Mouse (Mus musculus) CH12.LX (cell line): ENCODE data around the gene Gm20388. TPM values are rescaled to one million over a fixed set of nuclear protein-coding genes. Genes with fewer than 3 reads are reported as not detected.

Experiments
- DNase-seq: peaks from one replicate; pipeline ENCODE4 v3.0.0-alpha.2; 2013; ENCODE audit errors: extremely low read depth
- H3K27ac ChIP-seq: 2 replicates; pipeline ENCODE4 v1.5.1; 2012; ENCODE audit warnings: low read depth, mild to moderate bottlenecking, control low read depth, moderate library complexity; ENCODE audit not compliant: insufficient read depth
- H3K27me3 ChIP-seq: replicated peaks from 2 replicates; pipeline ENCODE3; 2012; ENCODE audit warnings: inconsistent platforms
- H3K36me3 ChIP-seq, 2 experiments: replicated peaks in 1 of 2; 2 replicates each; pipeline versions ENCODE3 to v1.6.1; 2012; ENCODE audit warnings: inconsistent platforms in 1 of 2, low read length in 1 of 2, mild to moderate bottlenecking in 1 of 2, mixed read lengths in 1 of 2, moderate library complexity in 1 of 2; ENCODE audit not compliant: control insufficient read depth in 1 of 2, insufficient read depth in 1 of 2
- H3K4me1 ChIP-seq, 2 experiments: 2 replicates each; pipeline ENCODE4 v1.6.1; 2012; ENCODE audit warnings: inconsistent platforms in 1 of 2, moderate library complexity in 1 of 2; ENCODE audit not compliant: insufficient read depth in 2 of 2, control insufficient read depth in 1 of 2
- H3K4me2 ChIP-seq: 2 replicates; pipeline ENCODE4 v1.6.1; 2012; ENCODE audit warnings: low read depth, mild to moderate bottlenecking, control low read depth; ENCODE audit not compliant: poor library complexity, insufficient read depth, severe bottlenecking
- H3K4me3 ChIP-seq, 3 experiments: fragments of 150-350 bp in 1 of 3; sonication (generic) in 1 of 3; replicated peaks in 1 of 3; 2 replicates each; pipeline versions ENCODE3 to v1.5.1; 2011 to 2012; ENCODE audit warnings: low read depth in 2 of 3, low read length in 2 of 3, mild to moderate bottlenecking in 2 of 3, moderate library complexity in 2 of 3, control low read depth in 1 of 3, improper control_type of control experiment in 1 of 3, inconsistent platforms in 1 of 3, mixed read lengths in 1 of 3; ENCODE audit not compliant: poor library complexity in 1 of 3
- H3K79me2 ChIP-seq: replicated peaks from 2 replicates; pipeline ENCODE4 v1.6.1; 2012; ENCODE audit warnings: mild to moderate bottlenecking, moderate library complexity; ENCODE audit not compliant: control insufficient read depth, poor library complexity, insufficient read depth, severe bottlenecking; ENCODE audit errors: extremely low read depth
- H3K9ac ChIP-seq: 2 replicates; pipeline ENCODE4 v1.6.1; 2012; ENCODE audit warnings: low read depth, mild to moderate bottlenecking, control low read depth, moderate library complexity; ENCODE audit not compliant: insufficient read depth
- H3K9me3 ChIP-seq: replicated peaks from 2 replicates; pipeline ENCODE3; 2012; ENCODE audit warnings: low read length, inconsistent platforms, mixed read lengths
- BHLHE40 ChIP-seq: IDR thresholded peaks from 2 replicates; pipeline ENCODE4 v1.6.1; 2011; ENCODE audit warnings: mild to moderate bottlenecking, low read depth, low read length, improper control_type of control experiment
- CHD1 ChIP-seq: IDR thresholded peaks from 2 replicates; pipeline ENCODE4 v1.6.1; 2012; ENCODE audit warnings: low read depth, low read length, improper control_type of control experiment, inconsistent platforms
- CHD2 ChIP-seq: IDR thresholded peaks from 2 replicates; pipeline ENCODE4 v1.6.1; 2011; ENCODE audit warnings: low read length, improper control_type of control experiment
- CTCF ChIP-seq, 2 experiments: IDR thresholded peaks in 1 of 2; conservative IDR thresholded peaks in 1 of 2; 2 replicates each; pipeline ENCODE4 v1.5.1; 2011 to 2012; ENCODE audit warnings: low read depth in 2 of 2, low read length in 2 of 2, improper control_type of control experiment in 1 of 2, inconsistent platforms in 1 of 2, mild to moderate bottlenecking in 1 of 2, moderate library complexity in 1 of 2
- E2F4 ChIP-seq: IDR thresholded peaks from 2 replicates; pipeline ENCODE4 v1.6.1; 2011; ENCODE audit warnings: low read depth, low read length, improper control_type of control experiment; ENCODE audit not compliant: insufficient replicate concordance
- ELF1 ChIP-seq: IDR thresholded peaks from 2 replicates; pipeline ENCODE4 v1.6.1; 2014; ENCODE audit warnings: low read depth, mild to moderate bottlenecking, inconsistent platforms, low read length, improper control_type of control experiment
- EP300 ChIP-seq: IDR thresholded peaks from 2 replicates; pipeline ENCODE4 v1.6.1; 2011; ENCODE audit warnings: low read length, improper control_type of control experiment
- GABPA ChIP-seq: IDR thresholded peaks from 2 replicates; pipeline ENCODE4 v1.6.1; 2012; ENCODE audit warnings: low read depth, low read length, improper control_type of control experiment, inconsistent platforms; ENCODE audit not compliant: insufficient replicate concordance
- HCFC1 ChIP-seq: IDR thresholded peaks from 2 replicates; pipeline ENCODE4 v1.6.1; 2012; ENCODE audit warnings: low read depth, mild to moderate bottlenecking, inconsistent platforms, low read length, improper control_type of control experiment
- IRF4 ChIP-seq: IDR thresholded peaks from 2 replicates; pipeline ENCODE4 v1.6.1; 2014; ENCODE audit warnings: low read depth, mild to moderate bottlenecking, inconsistent platforms, low read length, improper control_type of control experiment
- JUN ChIP-seq: IDR thresholded peaks from 2 replicates; pipeline ENCODE4 v1.6.1; 2011; ENCODE audit warnings: low read depth, mild to moderate bottlenecking, low read length, improper control_type of control experiment, moderate library complexity; ENCODE audit not compliant: insufficient read depth
- JUND ChIP-seq: conservative IDR thresholded peaks from 2 replicates; pipeline ENCODE4 v1.6.1; 2011; ENCODE audit warnings: low read depth, low read length, improper control_type of control experiment
- KAT2A ChIP-seq: IDR thresholded peaks from 2 replicates; pipeline ENCODE4 v1.6.1; 2012; ENCODE audit warnings: low read length, improper control_type of control experiment, inconsistent platforms; ENCODE audit not compliant: insufficient replicate concordance
- MAX ChIP-seq: IDR thresholded peaks from 2 replicates; pipeline ENCODE4 v1.6.1; 2011; ENCODE audit warnings: low read length, improper control_type of control experiment
- MAZ ChIP-seq: IDR thresholded peaks from 2 replicates; pipeline ENCODE4 v1.6.1; 2012; ENCODE audit warnings: low read depth, mild to moderate bottlenecking, inconsistent platforms, low read length, improper control_type of control experiment, moderate library complexity
- MEF2A ChIP-seq: IDR thresholded peaks from 2 replicates; pipeline ENCODE4 v1.6.1; 2014; ENCODE audit warnings: low read depth, mild to moderate bottlenecking, inconsistent platforms, low read length, improper control_type of control experiment, borderline replicate concordance
- MYC ChIP-seq: IDR thresholded peaks from 2 replicates; pipeline ENCODE4 v1.6.1; 2011; ENCODE audit warnings: low read depth, mild to moderate bottlenecking, improper control_type of control experiment, low read length
- NELFE ChIP-seq: IDR thresholded peaks from 2 replicates; pipeline ENCODE4 v1.6.1; 2011; ENCODE audit warnings: low read depth, low read length, improper control_type of control experiment
- POLR2A ChIP-seq: IDR thresholded peaks from 2 replicates; pipeline ENCODE4 v1.6.1; 2011; ENCODE audit warnings: low read depth, mild to moderate bottlenecking, improper control_type of control experiment, low read length
- POLR2AphosphoS2 ChIP-seq: IDR thresholded peaks from 2 replicates; pipeline ENCODE4 v1.6.1; 2011; ENCODE audit warnings: low read depth, low read length, improper control_type of control experiment
- RAD21 ChIP-seq: IDR thresholded peaks from 2 replicates; pipeline ENCODE4 v1.6.1; 2011; ENCODE audit warnings: low read depth, mild to moderate bottlenecking, low read length, improper control_type of control experiment, moderate library complexity
- SMC3 ChIP-seq: IDR thresholded peaks from 2 replicates; pipeline ENCODE4 v1.6.1; 2011; ENCODE audit warnings: low read depth, low read length, improper control_type of control experiment
- TBP ChIP-seq: conservative IDR thresholded peaks from 2 replicates; pipeline ENCODE4 v1.6.1; 2011; ENCODE audit warnings: low read depth, low read length, improper control_type of control experiment
- TCF12 ChIP-seq: IDR thresholded peaks from 2 replicates; pipeline ENCODE4 v1.6.1; 2014; ENCODE audit warnings: low read depth, mild to moderate bottlenecking, inconsistent platforms, low read length, improper control_type of control experiment
- USF2 ChIP-seq: conservative IDR thresholded peaks from 2 replicates; pipeline ENCODE4 v1.6.1; 2011; ENCODE audit warnings: low read depth, low read length, improper control_type of control experiment
- ZC3H11A ChIP-seq: IDR thresholded peaks from 2 replicates; pipeline ENCODE4 v1.6.1; 2012; ENCODE audit warnings: low read depth, mild to moderate bottlenecking, inconsistent platforms, low read length, improper control_type of control experiment
- ZKSCAN1 ChIP-seq: IDR thresholded peaks from 2 replicates; pipeline ENCODE4 v1.6.1; 2012; ENCODE audit warnings: low read depth, inconsistent platforms, low read length, improper control_type of control experiment, borderline replicate concordance
- ZMIZ1 ChIP-seq: IDR thresholded peaks from 2 replicates; pipeline ENCODE4 v1.6.1; 2012; ENCODE audit warnings: low read depth, mild to moderate bottlenecking, inconsistent platforms, low read length, improper control_type of control experiment
- dilution Hi-C: fragments of 300-500 bp; cut with MboI; formaldehyde crosslinking; loops from 2 replicates; pipeline ENCODE4 v1.14.3; 2020; ENCODE audit warnings: low sequenced_read_pairs; ENCODE audit not compliant: extremely low pct_unique_long_range_greater_than_20kb, extremely low pct_ligation_motif_present
- in situ Hi-C: fragments of 300-500 bp; cut with MboI; formaldehyde crosslinking; loops from 3 replicates; pipeline ENCODE4 v1.14.3; 2019; ENCODE audit warnings: low sequenced_read_pairs, low pct_ligation_motif_present, low pct_unique_long_range_greater_than_20kb, mixed read lengths
- polyA plus RNA-seq: library from polyadenylated mRNA; unstranded; fragments of >175 nt; gene quantifications from 2 replicates; pipeline ENCODE4 v1.2.1, GENCODE M21; 2012; ENCODE audit warnings: low read depth; ENCODE audit not compliant: insufficient read length
- total RNA-seq, 2 experiments: library from RNA; depleted of rRNA; stranded (reverse); fragments of 300-350 nt in 1 of 2; fragments of >200 nt in 1 of 2; gene quantifications; 2 replicates each; pipeline ENCODE4 v1.2.3; 2012 to 2014

Gene Gm20388
- total and polyA plus RNA-seq, 3 experiments = 14.8 to 26.3 (median 22.2) TPM

- TF ChIP-seq TBP = no peak
- no peak for TF ChIP-seq POLR2AphosphoS2
- TF ChIP-seq RAD21 = no peak
- TF ChIP-seq E2F4 = no peak
- no peak for TF ChIP-seq GABPA
- no peak for TF ChIP-seq NELFE
- no peak for TF ChIP-seq CHD2
- no peak for TF ChIP-seq BHLHE40
- TF ChIP-seq SMC3 = no peak
- no peak for TF ChIP-seq TCF12
- no peak for TF ChIP-seq ZC3H11A
- no peak for TF ChIP-seq ZMIZ1
- no peak for TF ChIP-seq MAX
- TF ChIP-seq ELF1 = no peak
- no peak for TF ChIP-seq POLR2A
- no peak for TF ChIP-seq MEF2A
- no peak for DNase-seq
- peaks cover 96% of the 10 kb centered on the region for H3K79me2 ChIP-seq
- no peak overlapping the region for H3K4me2 ChIP-seq
- H3K27ac ChIP-seq = no peak overlapping the region
- peaks cover 2 to 79% of the 10 kb centered on the region in 2 experiments; a peak in 2 of 4 replicates for H3K4me1 ChIP-seq
- H3K4me3 ChIP-seq = no peak overlapping the region
- H3K9me3 ChIP-seq = no peaks in the 10 kb centered on the region
- H3K27me3 ChIP-seq = no peaks in the 10 kb centered on the region
- H3K36me3 ChIP-seq = peaks cover 3 to 48% of the 10 kb centered on the region in 2 experiments
- in situ Hi-C loops (no loop called here), dilution Hi-C loops (no loop called here)
- no peak overlapping the region for H3K9ac ChIP-seq
Measured at GRCm38 (mm10) chr8:123005805-123006204, 3095.2 kb downstream of the Gm20388 start.

DNA sequence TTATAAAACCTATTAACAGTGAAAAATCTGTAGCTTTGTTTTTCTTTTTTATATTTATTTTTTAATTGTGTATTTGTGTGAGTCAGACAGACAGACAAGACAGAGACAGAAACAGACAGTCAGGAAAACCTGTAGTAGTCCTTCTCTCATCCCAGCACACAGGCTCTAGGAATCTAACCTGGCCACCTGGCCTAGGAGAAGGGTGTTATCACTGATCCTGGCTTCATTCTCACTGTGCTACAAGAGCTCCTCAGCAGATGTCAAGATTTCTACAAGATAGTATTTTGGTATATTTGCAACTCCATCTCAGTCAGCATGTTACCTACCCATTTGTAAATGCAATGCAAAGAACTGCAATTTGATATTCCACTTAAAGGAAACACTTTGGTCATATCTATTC lies 3100.7 kb downstream of the Gm20388 start:
- in situ Hi-C loops = no loop called here
- DNase-seq = no peak
- H3K4me1 ChIP-seq = peaks cover 5 to 70% of the 10 kb centered on the region in 2 experiments; a peak in 3 of 4 replicates

More for the DNA sequence above, 3100.7 kb downstream of the Gm20388 start:
- Histone ChIP-seq H3K79me2 (peaks cover 95% of the 10 kb centered on the region), H3K27ac (no peak overlapping the region), H3K27me3 (no peaks in the 10 kb centered on the region)
- dilution Hi-C loops = no loop called here
- TF ChIP-seq MAZ = no peak
- TF ChIP-seq ELF1 = no peak
- TF ChIP-seq USF2 = no peak
- TF ChIP-seq E2F4 = no peak
- TF ChIP-seq JUND = no peak
- no peak for TF ChIP-seq JUN
- TF ChIP-seq CHD1 = no peak
- TF ChIP-seq IRF4 = no peak
- no peak for TF ChIP-seq SMC3
- TF ChIP-seq RAD21 = no peak
- TF ChIP-seq CTCF (conservative IDR thresholded peaks at IDR 0.05 in 1 of 2, IDR thresholded peaks at IDR 0.05 in 1 of 2; ENCODE audit: low read depth in 2 of 2, low read length in 2 of 2) = no peak
- TF ChIP-seq EP300 = no peak
- TF ChIP-seq ZKSCAN1 = no peak
- TF ChIP-seq HCFC1 = no peak
- no peak for TF ChIP-seq KAT2A
- no peak for TF ChIP-seq MAX
- TF ChIP-seq ZMIZ1 = no peak
- TF ChIP-seq MYC = no peak
- no peak for TF ChIP-seq POLR2A
- no peak for TF ChIP-seq TCF12
- TF ChIP-seq, all 38 proteins: peak for 0
- Histone ChIP-seq H3K9ac (no peak overlapping the region), H3K4me3 (no peak overlapping the region), H3K4me2 (no peak overlapping the region), H3K36me3 (peaks cover 15 to 68% of the 10 kb centered on the region in 2 experiments), H3K9me3 (no peaks in the 10 kb centered on the region)
